Mouse (Mus musculus) hindbrain, embryonic 12.5 days (tissue): ENCODE data around the gene Golgb1. TPM values are rescaled to one million over a fixed set of nuclear protein-coding genes. Genes with fewer than 3 reads are reported as not detected.
A peak's percentile ranks its signal among the peaks of the same experiment; 100 is the strongest.

Source experiments
- ATAC-seq: fragments of 200-750 bp; cut with Nextera tagmentation; 2 replicates; pipeline ENCODE4 v1.8.0; 2017; ENCODE audit warnings: moderate TSS enrichment; ENCODE audit not compliant: low FRiP score
- H3K27ac ChIP-seq: fragments of 300-500 bp; sonication (generic); 2 replicates; pipeline ENCODE4 v1.5.1; 2016; ENCODE audit warnings: mild to moderate bottlenecking
- H3K27me3 ChIP-seq: fragments of 300-500 bp; sonication (generic); 2 replicates; pipeline ENCODE4 v1.6.1; 2016; ENCODE audit warnings: mild to moderate bottlenecking
- H3K36me3 ChIP-seq: fragments of 300-500 bp; sonication (generic); 2 replicates; pipeline ENCODE4 v1.6.1; 2016; ENCODE audit warnings: mild to moderate bottlenecking
- H3K4me1 ChIP-seq: fragments of 300-500 bp; sonication (generic); 2 replicates; pipeline ENCODE4 v1.6.1; 2016
- H3K4me2 ChIP-seq: fragments of 300-500 bp; sonication (generic); replicated peaks from 2 replicates; pipeline ENCODE4 v1.6.1; 2016; ENCODE audit warnings: mild to moderate bottlenecking
- H3K4me3 ChIP-seq: fragments of 300-500 bp; sonication (generic); 2 replicates; pipeline ENCODE4 v1.5.1; 2016; ENCODE audit warnings: mild to moderate bottlenecking
- H3K9ac ChIP-seq: fragments of 300-500 bp; sonication (generic); 2 replicates; pipeline ENCODE4 v1.6.1; 2016; ENCODE audit warnings: mild to moderate bottlenecking, moderate library complexity
- H3K9me3 ChIP-seq: fragments of 300-500 bp; sonication (generic); replicated peaks from 2 replicates; pipeline ENCODE4 v1.6.1; 2016; ENCODE audit warnings: mild to moderate bottlenecking
- WGBS: fragments of 180-500 bp; shearing (Covaris S2); methylation state at CpG from one replicate; pipeline ENCODE4 v1.1.7; 2016; 5-methylcytosine and 5-hydroxymethylcytosine counted together
- polyA plus RNA-seq: library from polyadenylated mRNA; unstranded; fragments of >200 nt; fragmentation: Nextera tagmentation; extraction: Ambion mirVana; gene quantifications from 2 replicates; pipeline ENCODE4 v1.2.1, GENCODE M21; 2016

Golgb1 gene
- polyA plus RNA-seq, 1 experiment from 2014 or later: 95.7 TPM

DNA sequence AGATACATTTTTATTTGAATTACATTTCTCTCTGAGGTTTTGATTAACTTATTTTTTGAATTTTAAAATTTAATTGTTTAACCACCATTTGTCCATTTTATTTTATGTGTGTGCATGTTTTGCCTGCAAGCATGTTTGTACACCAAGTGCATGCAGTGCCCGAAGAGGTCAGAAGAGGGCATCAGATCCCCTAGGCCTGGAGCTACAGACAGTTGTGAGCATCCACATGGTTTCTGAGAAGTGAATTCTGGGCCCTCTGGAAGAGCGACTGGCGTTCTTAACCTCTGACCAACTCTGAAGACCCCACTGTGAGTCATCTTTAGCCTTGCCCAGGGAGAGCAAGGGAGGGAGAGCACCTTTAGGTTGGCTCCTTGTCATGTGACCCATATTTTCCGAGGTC lies 9.9 kb downstream of the Golgb1 start:
- Histone ChIP-seq H3K9ac (no peak overlapping the region), H3K9me3 (no peaks in the 10 kb centered on the region), H3K36me3 (peaks cover 24% of the 10 kb centered on the region), H3K4me2 (no peak overlapping the region), H3K27ac (no peak overlapping the region), H3K4me1 (peaks cover under 1% of the 10 kb centered on the region; the same call in 1 of the 2 replicates), H3K4me3 (no peak overlapping the region), H3K27me3 (no peaks in the 10 kb centered on the region)
- 80% methylated on average over 4 of the region's 4 CpGs for WGBS
- ATAC-seq: no peak

GRCm38 (mm10) chr16:36885912-36886311 lies 11.0 kb downstream of the Golgb1 start:
- H3K4me1 ChIP-seq: no peaks in the 10 kb centered on the region; the same call in 1 of the 2 replicates
- 95% methylated on average over 11 of the region's 11 CpGs for WGBS
- no peak overlapping the region for H3K4me2 ChIP-seq
- no peak for ATAC-seq
- H3K27me3 ChIP-seq: no peaks in the 10 kb centered on the region
- peaks cover 30% of the 10 kb centered on the region for H3K36me3 ChIP-seq
- no peak overlapping the region for H3K27ac ChIP-seq
- H3K4me3 ChIP-seq: no peak overlapping the region
- H3K9me3 ChIP-seq: no peaks in the 10 kb centered on the region
- H3K9ac ChIP-seq: peak overlapping the region; percentile 23; the same call in 1 of the 2 replicates

DNA sequence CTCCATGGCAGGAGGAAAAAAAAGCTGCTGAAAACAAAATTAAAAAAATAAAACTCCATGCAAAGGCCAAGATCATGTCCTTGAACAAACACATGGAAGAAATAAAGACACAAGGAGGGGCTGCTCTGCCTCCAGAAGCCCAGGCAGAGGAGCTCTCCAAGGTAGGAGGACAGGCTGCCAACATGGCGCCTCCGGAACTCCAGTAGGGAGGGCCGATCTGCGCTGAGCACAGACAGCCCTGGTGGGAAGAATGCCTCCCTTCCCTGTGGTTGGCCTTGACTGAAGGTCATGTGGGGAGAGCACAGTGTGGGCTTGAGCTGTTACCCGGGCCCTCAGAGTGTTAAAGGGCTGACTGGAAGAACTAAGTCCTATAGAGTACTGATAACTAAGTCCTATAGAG lies 12.6 kb downstream of the Golgb1 start:
- peaks cover 45% of the 10 kb centered on the region for H3K36me3 ChIP-seq
- 87% methylated on average over 5 of the region's 5 CpGs for whole genome bisulfite sequencing
- ATAC-seq: no peak

GRCm38 (mm10) chr16:36890559-36890958 lies 15.6 kb downstream of the Golgb1 start:
- Histone ChIP-seq H3K9ac (no peak overlapping the region), H3K4me2 (no peak overlapping the region), H3K4me1 (no peaks in the 10 kb centered on the region), H3K27ac (no peak overlapping the region), H3K9me3 (no peaks in the 10 kb centered on the region), H3K27me3 (no peaks in the 10 kb centered on the region), H3K4me3 (no peak overlapping the region), H3K36me3 (peaks cover 63% of the 10 kb centered on the region)
- 86% methylated on average over 3 of the region's 3 CpGs for WGBS
- no peak for ATAC-seq

More for the DNA sequence above, 12.6 kb downstream of the Golgb1 start:
- H3K27me3 ChIP-seq: no peaks in the 10 kb centered on the region
- no peaks in the 10 kb centered on the region for H3K9me3 ChIP-seq
- H3K4me3 ChIP-seq: no peak overlapping the region
- H3K27ac ChIP-seq: no peak overlapping the region
- no peak overlapping the region for H3K9ac ChIP-seq
- H3K4me1 ChIP-seq: no peaks in the 10 kb centered on the region; the same call in 1 of the 2 replicates
- no peak overlapping the region for H3K4me2 ChIP-seq

DNA sequence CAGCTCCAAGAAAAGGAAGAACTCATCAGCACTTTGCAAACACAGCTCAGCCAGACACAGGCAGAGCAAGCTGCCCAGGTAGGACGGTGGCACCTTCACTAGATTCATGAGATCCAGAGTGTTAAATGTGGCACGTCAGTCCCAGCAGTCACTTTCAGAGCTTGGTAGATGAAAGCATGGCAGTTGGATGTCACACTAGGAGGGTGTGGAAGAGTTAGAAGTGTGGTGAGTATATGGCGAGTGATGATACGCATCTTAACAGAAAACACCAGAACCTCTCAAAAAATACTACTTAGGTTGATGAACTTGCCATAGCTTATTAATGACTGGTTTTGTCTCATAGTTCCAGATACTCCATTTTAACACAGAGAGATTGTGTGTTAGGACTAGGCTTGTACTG lies 16.5 kb downstream of the Golgb1 start:
- Histone ChIP-seq H3K9me3 (no peaks in the 10 kb centered on the region), H3K4me2 (no peak overlapping the region), H3K27me3 (no peaks in the 10 kb centered on the region), H3K9ac (no peak overlapping the region), H3K36me3 (peaks cover 69% of the 10 kb centered on the region), H3K27ac (no peak overlapping the region), H3K4me3 (no peak overlapping the region), H3K4me1 (no peaks in the 10 kb centered on the region)
- ATAC-seq: no peak
- 92% methylated on average over 4 of the region's 4 CpGs for WGBS

- no peak overlapping the region for H3K4me3 ChIP-seq
- H3K27ac ChIP-seq: no peak overlapping the region
- H3K4me1 ChIP-seq: no peaks in the 10 kb centered on the region
- 85% methylated on average over 10 of the region's 10 CpGs for WGBS
- no peaks in the 10 kb centered on the region for H3K27me3 ChIP-seq
- no peak overlapping the region for H3K9ac ChIP-seq
- H3K4me2 ChIP-seq: no peak overlapping the region
- H3K9me3 ChIP-seq: no peaks in the 10 kb centered on the region
- H3K36me3 ChIP-seq: peaks cover 74% of the 10 kb centered on the region
- no peak for ATAC-seq
Observed at GRCm38 (mm10) chr16:36893317-36893716, 18.4 kb downstream of the Golgb1 start.

DNA sequence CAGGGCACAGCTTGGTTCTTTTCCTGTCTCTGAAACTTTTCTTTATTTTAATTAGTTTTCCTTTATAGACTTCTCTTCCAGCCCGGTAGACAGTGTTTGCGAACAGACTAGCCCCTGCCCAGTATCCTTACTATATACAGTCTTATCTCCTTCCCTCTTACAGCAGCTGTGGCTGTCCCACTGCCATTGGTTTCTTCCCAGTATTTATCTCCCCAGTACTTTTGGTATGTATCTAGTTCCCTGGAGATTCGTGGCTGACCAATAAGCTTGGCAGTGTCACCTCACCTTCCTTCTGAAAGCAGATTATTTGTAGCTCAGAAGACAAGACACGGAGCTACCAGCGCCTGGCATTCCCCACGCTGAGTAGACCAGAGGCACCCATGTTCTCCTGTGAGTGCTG lies 21.8 kb downstream of the Golgb1 start:
- H3K9me3 ChIP-seq: no peaks in the 10 kb centered on the region
- no peaks in the 10 kb centered on the region for H3K4me1 ChIP-seq
- H3K27ac ChIP-seq: no peak overlapping the region
- no peak overlapping the region for H3K4me3 ChIP-seq
- ATAC-seq: no peak
- H3K4me2 ChIP-seq: no peak overlapping the region
- 93% methylated on average over 6 of the region's 6 CpGs for WGBS
- H3K36me3 ChIP-seq: peaks cover 71% of the 10 kb centered on the region
- no peaks in the 10 kb centered on the region for H3K27me3 ChIP-seq
- H3K9ac ChIP-seq: no peak overlapping the region

- no peak for ATAC-seq
- Histone ChIP-seq H3K9me3 (no peaks in the 10 kb centered on the region), H3K4me3 (no peak overlapping the region), H3K9ac (no peak overlapping the region), H3K36me3 (peaks cover 51% of the 10 kb centered on the region), H3K4me1 (no peaks in the 10 kb centered on the region), H3K4me2 (no peak overlapping the region), H3K27me3 (no peaks in the 10 kb centered on the region), H3K27ac (no peak overlapping the region)
- 86% methylated on average over 5 of the region's 5 CpGs for WGBS
Observed at GRCm38 (mm10) chr16:36903156-36903555, 28.2 kb downstream of the Golgb1 start.

- H3K9ac ChIP-seq: no peak overlapping the region
- ATAC-seq: no peak
- H3K27ac ChIP-seq: no peak overlapping the region
- H3K27me3 ChIP-seq: no peaks in the 10 kb centered on the region
- no peaks in the 10 kb centered on the region for H3K4me1 ChIP-seq
- H3K4me3 ChIP-seq: no peak overlapping the region
- no peak overlapping the region for H3K4me2 ChIP-seq
- WGBS: 94% methylated on average over 10 of the region's 10 CpGs
- no peaks in the 10 kb centered on the region for H3K9me3 ChIP-seq
- H3K36me3 ChIP-seq: peaks cover 69% of the 10 kb centered on the region
Observed at GRCm38 (mm10) chr16:36911909-36912308, 37.0 kb downstream of the Golgb1 start.

DNA sequence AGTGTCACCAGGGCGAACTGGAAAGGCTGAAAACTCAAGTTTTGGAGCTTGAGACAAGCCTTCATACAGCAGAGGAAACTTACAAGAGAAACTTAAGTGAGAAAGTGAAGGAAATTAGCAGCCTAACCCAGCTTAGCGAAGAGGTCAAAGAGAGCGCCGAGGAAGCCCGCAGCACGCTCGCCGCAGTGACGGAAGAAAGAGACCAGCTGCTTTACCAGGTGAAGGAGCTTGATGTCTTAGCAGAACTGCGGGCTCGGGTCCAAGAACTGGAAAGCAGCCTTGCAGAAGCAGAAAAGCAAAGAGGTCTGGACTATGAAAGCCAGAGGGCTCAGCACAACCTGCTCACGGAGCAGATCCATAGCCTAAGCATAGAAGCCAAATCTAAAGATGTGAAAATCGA lies 37.4 kb downstream of the Golgb1 start:
- Histone ChIP-seq H3K27me3 (no peaks in the 10 kb centered on the region), H3K27ac (no peak overlapping the region), H3K9me3 (no peaks in the 10 kb centered on the region), H3K4me3 (no peak overlapping the region), H3K4me1 (no peaks in the 10 kb centered on the region), H3K4me2 (no peak overlapping the region), H3K9ac (no peak overlapping the region), H3K36me3 (peaks cover 69% of the 10 kb centered on the region)
- 92% methylated on average over 13 of the region's 13 CpGs for WGBS
- no peak for ATAC-seq

- no peaks in the 10 kb centered on the region for H3K9me3 ChIP-seq
- H3K9ac ChIP-seq: no peak overlapping the region
- H3K27me3 ChIP-seq: no peaks in the 10 kb centered on the region
- no peak overlapping the region for H3K4me3 ChIP-seq
- no peaks in the 10 kb centered on the region for H3K4me1 ChIP-seq
- H3K4me2 ChIP-seq: no peak overlapping the region
- WGBS: 89% methylated on average over 5 of the region's 5 CpGs
- ATAC-seq: no peak
- H3K36me3 ChIP-seq: peaks cover 73% of the 10 kb centered on the region
- no peak overlapping the region for H3K27ac ChIP-seq
Observed at GRCm38 (mm10) chr16:36914195-36914594, 39.3 kb downstream of the Golgb1 start.

- peaks cover 61% of the 10 kb centered on the region for H3K36me3 ChIP-seq
- H3K9ac ChIP-seq: no peak overlapping the region
- H3K4me3 ChIP-seq: no peak overlapping the region
- no peak for ATAC-seq
- no peak overlapping the region for H3K27ac ChIP-seq
- H3K4me1 ChIP-seq: no peaks in the 10 kb centered on the region
- no peaks in the 10 kb centered on the region for H3K27me3 ChIP-seq
- WGBS: 90% methylated on average over 10 of the region's 10 CpGs
- H3K9me3 ChIP-seq: no peaks in the 10 kb centered on the region
- no peak overlapping the region for H3K4me2 ChIP-seq
Observed at GRCm38 (mm10) chr16:36918505-36918904, 43.6 kb downstream of the Golgb1 start.

DNA sequence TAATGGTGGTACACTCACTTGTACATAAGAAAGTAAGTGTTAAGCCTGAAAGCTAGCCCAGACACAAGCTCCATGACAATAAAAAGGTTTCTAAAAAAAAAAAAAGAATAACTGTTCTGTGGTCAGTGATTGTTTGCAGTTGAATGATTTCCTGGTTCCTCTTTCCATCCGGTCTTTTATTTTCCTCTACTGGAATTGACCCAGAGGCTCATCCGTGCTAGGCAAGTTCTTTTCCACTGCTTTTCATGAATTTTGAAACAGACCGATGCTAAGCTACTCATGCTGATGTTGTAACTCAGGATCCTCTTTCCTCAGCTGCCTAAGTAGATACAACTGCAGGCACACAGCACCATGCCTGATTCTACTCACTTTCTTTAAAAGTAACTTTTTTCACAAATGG lies 45.5 kb downstream of the Golgb1 start:
- Histone ChIP-seq H3K9me3 (no peaks in the 10 kb centered on the region), H3K36me3 (peaks cover 51% of the 10 kb centered on the region), H3K27ac (no peak overlapping the region), H3K4me1 (no peaks in the 10 kb centered on the region), H3K4me2 (no peak overlapping the region), H3K9ac (no peak overlapping the region), H3K4me3 (no peak overlapping the region), H3K27me3 (no peaks in the 10 kb centered on the region)
- 93% methylated on average over 3 of the region's 3 CpGs for WGBS
- no peak for ATAC-seq
